Mouse (Mus musculus) G1E (cell line): ENCODE data around the gene Rdh5. TPM values are rescaled to one million over a fixed set of nuclear protein-coding genes. Genes with fewer than 3 reads are reported as not detected.

ENCODE experiments used
- ATAC-seq: 2 replicates; pipeline ENCODE4 v1.8.0; 2016; ENCODE audit warnings: mild to moderate bottlenecking; ENCODE audit not compliant: insufficient number of reproducible peaks, poor library complexity, low FRiP score, severe bottlenecking; ENCODE audit errors: extremely low read depth
- DNase-seq: peaks from one replicate; pipeline ENCODE4 v3.0.0; 2012; ENCODE audit warnings: low spot score
- H3K27me3 ChIP-seq: 2 replicates; pipeline ENCODE4 v1.6.1; 2012; ENCODE audit warnings: mild to moderate bottlenecking, low read length, inconsistent platforms; ENCODE audit not compliant: insufficient read depth
- H3K36me3 ChIP-seq: replicated peaks from 2 replicates; pipeline ENCODE3; 2012; ENCODE audit warnings: mild to moderate bottlenecking, inconsistent platforms
- H3K4me1 ChIP-seq: 2 replicates; pipeline ENCODE4 v1.6.1; 2012; ENCODE audit warnings: low read depth, low read length, inconsistent platforms, mixed read lengths; ENCODE audit not compliant: insufficient read depth
- H3K4me3 ChIP-seq: 2 replicates; pipeline ENCODE4 v1.5.1; 2012; ENCODE audit warnings: low read depth, mild to moderate bottlenecking, inconsistent platforms, low read length, moderate library complexity, mixed read lengths
- H3K9me3 ChIP-seq: replicated peaks from 2 replicates; pipeline ENCODE4 v1.6.1; 2012; ENCODE audit warnings: inconsistent platforms
- CTCF ChIP-seq: IDR thresholded peaks from 2 replicates; pipeline ENCODE4 v1.5.1; 2012; ENCODE audit warnings: low read depth, low read length, inconsistent platforms, mixed read lengths
- GATA1 ChIP-seq: IDR thresholded peaks from 2 replicates; pipeline ENCODE4 v1.6.1; 2012; ENCODE audit warnings: borderline replicate concordance, low read length, inconsistent platforms, mixed read lengths
- GATA2 ChIP-seq: IDR thresholded peaks from 2 replicates; pipeline ENCODE4 v1.6.1; 2012; ENCODE audit warnings: low read depth, low read length, inconsistent platforms, borderline replicate concordance
- POLR2AphosphoS5 ChIP-seq: IDR thresholded peaks from 2 replicates; pipeline ENCODE4 v1.6.1; 2012; ENCODE audit warnings: low read depth, low read length, inconsistent platforms; ENCODE audit not compliant: insufficient replicate concordance
- TAL1 ChIP-seq: conservative IDR thresholded peaks from 2 replicates; pipeline ENCODE4 v1.6.1; 2012; ENCODE audit warnings: low read depth, low read length, inconsistent platforms, mixed read lengths
- polyA plus RNA-seq: library from polyadenylated mRNA; stranded (reverse); fragments of >175 nt; gene quantifications from 2 replicates; pipeline ENCODE4 v1.2.3, GENCODE M21; 2012
- total RNA-seq, 2 experiments: library from RNA; stranded (forward) in 1 of 2; stranded (reverse) in 1 of 2; fragments of 200-1000 nt in 1 of 2; fragments of >200 nt in 1 of 2; fragmentation: Nextera tagmentation in 1 of 2; gene quantifications; 2 replicates each; pipeline ENCODE4 v1.2.3; 2014 to 2017

Gene Rdh5
- total and polyA plus RNA-seq, 3 experiments: 1.2 to 7.1 (median 2.6) TPM

DNA sequence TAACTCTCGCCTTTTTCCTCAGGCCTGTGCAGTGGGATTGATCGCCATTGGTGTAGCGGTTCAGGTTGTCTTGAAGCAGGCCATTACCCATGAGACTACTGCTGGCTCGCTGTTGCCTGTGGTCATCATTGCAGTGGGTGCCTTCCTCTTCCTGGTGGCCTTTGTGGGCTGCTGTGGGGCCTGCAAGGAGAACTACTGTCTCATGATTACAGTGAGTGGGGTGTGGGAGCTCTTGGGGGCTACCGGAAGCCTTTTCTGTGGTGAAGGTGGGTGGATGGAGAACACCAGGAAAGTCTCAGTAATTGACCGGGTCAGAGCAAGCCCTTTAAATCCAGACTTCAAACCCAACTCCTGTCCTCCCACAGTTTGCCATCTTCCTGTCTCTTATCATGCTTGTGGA lies 11.3 kb downstream of the Rdh5 start:
- Histone ChIP-seq H3K27me3 (peaks cover 54% of the 10 kb centered on the region), H3K9me3 (no peaks in the 10 kb centered on the region), H3K36me3 (no peaks in the 10 kb centered on the region), H3K4me3 (no peak overlapping the region), H3K4me1 (peaks cover 6% of the 10 kb centered on the region)
- DNase-seq (no peak), ATAC-seq (no peak)
- TF ChIP-seq POLR2AphosphoS5 (no peak), CTCF (no peak), GATA2 (no peak), TAL1 (no peak), GATA1 (no peak)

DNA sequence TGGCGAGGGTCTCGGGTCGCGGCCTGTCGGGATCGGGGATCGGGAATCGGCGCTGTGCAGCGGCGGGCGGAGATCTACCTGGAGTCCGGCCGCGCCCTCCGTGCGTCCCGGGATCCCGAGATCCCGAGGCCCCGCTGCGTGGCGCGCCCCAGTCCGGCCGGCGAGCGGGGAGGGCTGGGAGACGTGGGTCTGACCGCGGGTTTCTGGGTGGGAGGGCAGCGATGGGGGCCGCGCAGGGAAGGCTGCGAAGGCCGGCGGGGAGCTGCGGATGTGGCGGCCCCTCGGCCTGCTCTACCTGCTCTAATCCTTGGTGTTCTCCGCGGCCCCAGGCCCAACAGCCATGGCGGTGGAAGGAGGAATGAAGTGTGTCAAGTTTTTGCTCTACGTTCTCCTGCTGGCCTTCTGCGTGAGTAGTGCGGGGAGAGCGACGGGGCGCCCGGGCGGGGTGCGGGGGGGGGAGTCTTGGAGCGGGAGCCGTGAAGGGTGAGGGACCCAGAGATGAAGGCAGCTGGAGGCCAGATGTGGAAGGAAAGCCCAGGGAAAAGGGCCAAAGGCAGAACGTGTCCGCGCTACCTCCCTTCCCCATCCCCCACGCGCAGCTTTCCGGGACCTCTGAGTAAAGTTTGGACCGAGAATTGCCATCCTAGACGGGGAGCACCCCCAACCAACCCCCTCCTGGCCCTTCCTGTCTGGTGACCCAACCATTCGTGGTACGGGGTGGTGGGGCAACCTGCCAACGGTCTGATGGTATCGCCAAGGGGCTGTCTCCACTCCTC lies 12.4 kb downstream of the Rdh5 start:
- TF ChIP-seq TAL1: no peak
- TF ChIP-seq GATA1: no peak
- no peak for TF ChIP-seq POLR2AphosphoS5
- no peak for TF ChIP-seq CTCF
- no peak for TF ChIP-seq GATA2
- no peak for ATAC-seq
- H3K4me1 ChIP-seq: peaks cover 6% of the 10 kb centered on the region

DNA sequence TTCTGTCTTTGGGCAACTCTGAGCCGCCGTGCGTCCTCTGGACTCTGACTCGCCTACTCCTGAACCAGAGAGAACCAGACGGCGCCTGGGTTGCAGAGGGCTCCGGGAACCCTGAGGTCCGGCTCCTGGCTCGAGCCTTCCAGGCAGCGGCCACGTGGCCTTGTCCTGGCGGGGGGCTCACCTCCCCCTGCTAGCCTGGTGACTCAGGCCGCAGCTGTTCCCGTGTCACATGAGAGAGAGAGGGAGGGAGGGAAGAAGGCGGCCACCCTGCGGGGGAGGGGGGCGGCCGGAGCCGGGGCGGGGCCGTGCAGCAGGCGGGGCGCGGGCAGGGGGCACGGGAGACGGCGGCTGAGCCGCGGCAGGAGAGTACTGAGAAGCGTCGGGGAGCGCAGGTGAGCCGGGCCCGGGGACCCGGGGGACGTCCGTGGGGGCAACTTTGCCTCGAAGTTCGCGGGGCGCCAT lies 13.1 kb downstream of the Rdh5 start:
- DNase-seq (no peak), ATAC-seq (no peak)
- no peaks in the 10 kb centered on the region for H3K36me3 ChIP-seq
- H3K4me1 ChIP-seq: peaks cover 6% of the 10 kb centered on the region
- peaks cover 68% of the 10 kb centered on the region for H3K27me3 ChIP-seq
- no peak overlapping the region for H3K4me3 ChIP-seq
- no peak for TF ChIP-seq TAL1
- TF ChIP-seq GATA1: no peak
- TF ChIP-seq CTCF: no peak
- no peak for TF ChIP-seq GATA2
- no peak for TF ChIP-seq POLR2AphosphoS5
- H3K9me3 ChIP-seq: no peaks in the 10 kb centered on the region

More for the DNA sequence above, 12.4 kb downstream of the Rdh5 start:
- Histone ChIP-seq H3K27me3 (peaks cover 64% of the 10 kb centered on the region), H3K36me3 (no peaks in the 10 kb centered on the region), H3K9me3 (no peaks in the 10 kb centered on the region), H3K4me3 (no peak overlapping the region)
- DNase-seq: no peak

DNA sequence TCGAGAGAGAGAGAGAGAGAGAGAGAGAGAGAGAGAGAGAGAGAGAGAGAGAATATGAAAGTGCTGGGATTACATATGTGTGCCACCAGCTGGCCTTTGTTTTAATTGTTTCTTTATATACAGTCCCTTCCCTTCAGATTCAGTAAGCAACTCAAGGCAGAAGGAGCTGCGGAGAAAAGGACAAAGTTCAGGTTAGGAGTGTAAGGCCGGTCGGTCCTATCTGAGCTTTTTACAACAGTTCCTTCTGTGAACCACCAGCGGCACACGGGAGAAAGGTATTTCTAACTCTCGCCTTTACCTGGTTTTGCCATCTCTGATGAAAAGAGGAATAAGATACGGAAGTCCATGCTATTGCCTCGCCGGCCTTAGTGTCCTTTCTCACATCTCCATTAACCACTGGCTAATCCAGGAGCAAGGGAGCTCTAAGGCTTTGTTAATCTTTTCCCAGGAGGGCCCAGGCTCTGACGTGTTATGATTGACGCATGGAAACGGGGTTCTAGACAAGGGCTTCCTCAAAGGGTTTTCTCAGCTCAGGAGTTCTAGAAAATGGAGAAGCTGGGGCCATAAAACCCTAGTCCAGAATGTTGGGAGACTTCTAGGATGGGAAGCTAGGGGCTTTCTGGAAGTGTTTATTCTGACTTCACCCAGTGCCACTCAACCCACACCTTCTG lies 13.8 kb downstream of the Rdh5 start:
- no peak for TF ChIP-seq POLR2AphosphoS5
- TF ChIP-seq CTCF: no peak
- TF ChIP-seq TAL1: no peak
- no peak for TF ChIP-seq GATA1
- no peak for TF ChIP-seq GATA2
- peaks cover 6% of the 10 kb centered on the region for H3K4me1 ChIP-seq
- DNase-seq (no peak), ATAC-seq (no peak)
- no peak overlapping the region for H3K4me3 ChIP-seq
- no peaks in the 10 kb centered on the region for H3K9me3 ChIP-seq
- peaks cover 73% of the 10 kb centered on the region for H3K27me3 ChIP-seq
- H3K36me3 ChIP-seq: no peaks in the 10 kb centered on the region

- H3K36me3 ChIP-seq: no peaks in the 10 kb centered on the region
- DNase-seq (no peak), ATAC-seq (no peak)
- H3K4me1 ChIP-seq: peaks cover 5% of the 10 kb centered on the region
- TF ChIP-seq GATA1: no peak
- no peak for TF ChIP-seq GATA2
- TF ChIP-seq POLR2AphosphoS5: no peak
- TF ChIP-seq TAL1: no peak
- TF ChIP-seq CTCF: no peak
- H3K4me3 ChIP-seq: no peak overlapping the region
- peaks cover 50% of the 10 kb centered on the region for H3K27me3 ChIP-seq
- H3K9me3 ChIP-seq: no peaks in the 10 kb centered on the region
These were observed 17.9 kb downstream of the Rdh5 start for GRCm38 (mm10) chr10:128904812-128905211.

GRCm38 (mm10) chr10:128902409-128902988 lies 20.2 kb downstream of the Rdh5 start:
- no peaks in the 10 kb centered on the region for H3K9me3 ChIP-seq
- no peak for ATAC-seq
- no peak overlapping the region for H3K4me3 ChIP-seq
- peaks cover 3% of the 10 kb centered on the region; the same call in 1 of the 2 replicates for H3K4me1 ChIP-seq
- no peak for DNase-seq
- H3K27me3 ChIP-seq: peaks cover 37% of the 10 kb centered on the region
- H3K36me3 ChIP-seq: no peaks in the 10 kb centered on the region
- no peak for TF ChIP-seq GATA1
- no peak for TF ChIP-seq TAL1
- TF ChIP-seq CTCF: no peak
- no peak for TF ChIP-seq GATA2
- TF ChIP-seq POLR2AphosphoS5: no peak
